Mouse (Mus musculus): ENCODE measurements around the gene Lsmem1. TPM values are rescaled to one million over a fixed set of nuclear protein-coding genes. Genes with fewer than 3 reads are reported as not detected.

Lsmem1 gene
- polyA plus RNA-seq, 1 experiment = not detected

GRCm38 (mm10) chr12:40134529-40134928, 64.8 kb downstream of the Lsmem1 start:
- no peak overlapping the region for H3K27ac ChIP-seq (replicated peaks; ENCODE audit: low read depth, low read length)
- no peaks in the 10 kb centered on the region for H3K4me1 ChIP-seq (ENCODE audit: control insufficient read depth, insufficient read depth, insufficient read length, low read length)
- H3K4me3 ChIP-seq (ENCODE audit: insufficient read depth, low read depth, low read length) = peak overlapping the region; percentile 30; the same call in 1 of the 2 replicates

- Histone ChIP-seq H3K4me3 (ENCODE audit: insufficient read depth, low read depth, low read length) (peak within 1 kb of the TSS; percentile 39), H3K27ac (replicated peaks; ENCODE audit: low read depth, low read length) (no peak within 1 kb of the TSS)
These were observed 65.6 kb downstream of the Lsmem1 start, which contains the start of gene Scin for GRCm38 (mm10) chr12:40133573-40134271. Scin (minus strand) TSS chr12:40134228.

DNA sequence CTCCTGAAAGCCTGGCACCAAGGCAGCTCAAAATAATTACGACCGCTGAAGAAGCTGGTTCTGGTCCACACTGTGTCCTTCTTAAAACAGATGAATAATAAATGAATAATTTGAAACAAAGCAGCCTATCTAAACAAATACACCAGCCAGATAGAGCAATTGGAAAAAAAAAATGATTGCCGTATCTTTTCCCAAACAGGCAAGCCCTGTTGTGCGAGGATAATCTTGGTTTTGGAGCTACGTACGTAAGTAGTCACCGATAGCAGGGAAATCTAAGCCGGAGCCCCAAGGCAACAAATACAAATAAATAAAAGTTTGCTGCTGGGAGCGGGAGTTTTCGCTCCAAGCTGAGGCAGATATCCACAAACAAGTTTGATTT, 66.1 kb downstream of the Lsmem1 start:
- Histone ChIP-seq H3K27ac (replicated peaks; ENCODE audit: low read depth, low read length) (no peak overlapping the region), H3K4me3 (ENCODE audit: insufficient read depth, low read depth, low read length) (peak overlapping the region; percentile 39), H3K4me1 (ENCODE audit: control insufficient read depth, insufficient read depth, insufficient read length, low read length) (no peaks in the 10 kb centered on the region)

More at GRCm38 (mm10) chr12:40133573-40134271, 65.6 kb downstream of the Lsmem1 start, which contains the start of gene Scin:
- H3K4me1 ChIP-seq (ENCODE audit: control insufficient read depth, insufficient read depth, insufficient read length, low read length) = no peaks in the 10 kb centered on the region

Other genes with a start within 250 kb of the Lsmem1 start
- 184 and 204 TPM in 2 replicates for gene Arl4a, start 161.5 kb downstream of the Lsmem1 start, polyA plus RNA-seq (2012; ENCODE audit: insufficient read depth, insufficient read length, missing spikeins)
- 0.48 TPM in 1 of 2 replicates, not detected in the other for gene Scin, start 65.3 kb downstream of the Lsmem1 start, polyA plus RNA-seq (2012; ENCODE audit: insufficient read depth, insufficient read length, missing spikeins)
- 101 and 246 TPM in 2 replicates for gene Ifrd1, start 49.0 kb upstream of the Lsmem1 start, polyA plus RNA-seq (2012; ENCODE audit: insufficient read depth, insufficient read length, missing spikeins)
- gene Zfp277, start 246.4 kb upstream of the Lsmem1 start, polyA plus RNA-seq (2012; ENCODE audit: insufficient read depth, insufficient read length, missing spikeins) = 6.1 and 9.6 TPM in 2 replicates
- gene Dock4, start 246.5 kb upstream of the Lsmem1 start, polyA plus RNA-seq (2012; ENCODE audit: insufficient read depth, insufficient read length, missing spikeins) = 2.6 and 3.3 TPM in 2 replicates

Measured in brown adipose tissue, adult 24 weeks (tissue).